Mouse (Mus musculus) left cerebral cortex, postnatal 36 days (tissue): ENCODE data around the gene Orc2. TPM values are rescaled to one million over a fixed set of nuclear protein-coding genes. Genes with fewer than 3 reads are reported as not detected.
A peak's percentile ranks its signal among the peaks of the same experiment; 100 is the strongest.

ENCODE experiments used
- DNase-seq, 2 experiments: peaks; one replicate each; pipeline ENCODE4 v3.0.0; 2021 to 2022; ENCODE audit warnings: low spot score in 2 of 2, mixed read lengths in 1 of 2
- intact Hi-C: fragments of 180-260 bp; cut with DNase I; formaldehyde crosslinking; loops from one replicate; pipeline ENCODE4 v1.15.1; 2025
- total RNA-seq, 2 experiments: library from RNA; stranded (reverse); gene quantifications; 2 replicates each; pipeline ENCODE4 v1.2.3; 2021

Gene Orc2
- 10 to 100 TPM; 29.6 to 32.4 TPM for total RNA-seq

GRCm38 (mm10) chr1:58504577-58505254 is at the start of gene Orc2:
Gene Orc2, minus strand, starts transcription at chr1:58505109.
- intact Hi-C loops = no loop called here
- peak; percentile 93 to 94 for DNase-seq

GRCm38 (mm10) chr1:58541386-58541785 is 36.5 kb upstream of the Orc2 start:
- intact Hi-C loops = no loop called here
- DNase-seq = no peak

- DNase-seq = no peak
- intact Hi-C loops = no loop called here
Observed at GRCm38 (mm10) chr1:58507249-58507648, 2.3 kb upstream of the Orc2 start.

GRCm38 (mm10) chr1:58503793-58504370 is 1.0 kb downstream of the Orc2 start:
- intact Hi-C loops = no loop called here
- no peak for DNase-seq

GRCm38 (mm10) chr1:58503134-58503533 is 1.8 kb downstream of the Orc2 start:
- intact Hi-C loops = no loop called here
- DNase-seq = no peak

- DNase-seq = no peak
- intact Hi-C loops = no loop called here
Observed at GRCm38 (mm10) chr1:58498758-58499157, 6.2 kb downstream of the Orc2 start.

GRCm38 (mm10) chr1:58497678-58498077 is 7.2 kb downstream of the Orc2 start:
- no peak for DNase-seq
- intact Hi-C loops = no loop called here

GRCm38 (mm10) chr1:58495603-58496002 is 9.3 kb downstream of the Orc2 start:
- intact Hi-C loops = no loop called here
- no peak for DNase-seq

GRCm38 (mm10) chr1:58482647-58483046 is 22.3 kb downstream of the Orc2 start:
- intact Hi-C loops = no loop called here
- no peak for DNase-seq

GRCm38 (mm10) chr1:58475662-58476061 is 29.2 kb downstream of the Orc2 start:
- intact Hi-C loops = no loop called here
- no peak for DNase-seq

GRCm38 (mm10) chr1:58465561-58465960 is 39.3 kb downstream of the Orc2 start:
- intact Hi-C loops = no loop called here
- no peak for DNase-seq

- DNase-seq = no peak
- intact Hi-C loops = no loop called here
Observed at GRCm38 (mm10) chr1:58465042-58465441, 39.9 kb downstream of the Orc2 start.

GRCm38 (mm10) chr1:58463935-58464334 is 41.0 kb downstream of the Orc2 start:
- DNase-seq = no peak
- intact Hi-C loops = no loop called here

- intact Hi-C loops = no loop called here
- DNase-seq = no peak
Observed at GRCm38 (mm10) chr1:58460566-58460965, 44.3 kb downstream of the Orc2 start.

GRCm38 (mm10) chr1:58458867-58459266 is 46.0 kb downstream of the Orc2 start:
- no peak for DNase-seq
- intact Hi-C loops = no loop called here

GRCm38 (mm10) chr1:58458175-58458574 is 46.7 kb downstream of the Orc2 start:
- DNase-seq = no peak
- intact Hi-C loops = no loop called here

GRCm38 (mm10) chr1:58454316-58454715 is 50.6 kb downstream of the Orc2 start:
- intact Hi-C loops = no loop called here
- no peak for DNase-seq

GRCm38 (mm10) chr1:58448396-58448795 is 56.5 kb downstream of the Orc2 start:
- no peak for DNase-seq
- intact Hi-C loops = no loop called here

- intact Hi-C loops = no loop called here
- DNase-seq = no peak
Observed at GRCm38 (mm10) chr1:58447766-58448165, 57.1 kb downstream of the Orc2 start.

GRCm38 (mm10) chr1:58445861-58446260 is 59.0 kb downstream of the Orc2 start:
- no peak for DNase-seq
- intact Hi-C loops = no loop called here

GRCm38 (mm10) chr1:58445143-58445722 is 59.7 kb downstream of the Orc2 start, which contains the start of the genes Nif3l1 and Ppil3:
Gene Nif3l1, plus strand, starts transcription at chr1:58445151.
Gene Ppil3, minus strand, starts transcription at chr1:58445486.
- DNase-seq = peak; percentile 91 to 94
- intact Hi-C loops = no loop called here
